Mouse (Mus musculus): ENCODE measurements around the gene Kiss1r.
"Not testable (repeated sequence)": the region's sequence is repeated elsewhere in the genome, so short reads cannot be mapped to it uniquely, and the experiment has no call there.

The Kiss1r gene

GRCm38 (mm10) chr10:79916808-79917531 is at the start of gene Kiss1r:
Kiss1r (plus strand) TSS chr10:79916971.
- DNase-seq (ENCODE audit: extremely low read depth, low read depth, low spot score), result no peak

DNA sequence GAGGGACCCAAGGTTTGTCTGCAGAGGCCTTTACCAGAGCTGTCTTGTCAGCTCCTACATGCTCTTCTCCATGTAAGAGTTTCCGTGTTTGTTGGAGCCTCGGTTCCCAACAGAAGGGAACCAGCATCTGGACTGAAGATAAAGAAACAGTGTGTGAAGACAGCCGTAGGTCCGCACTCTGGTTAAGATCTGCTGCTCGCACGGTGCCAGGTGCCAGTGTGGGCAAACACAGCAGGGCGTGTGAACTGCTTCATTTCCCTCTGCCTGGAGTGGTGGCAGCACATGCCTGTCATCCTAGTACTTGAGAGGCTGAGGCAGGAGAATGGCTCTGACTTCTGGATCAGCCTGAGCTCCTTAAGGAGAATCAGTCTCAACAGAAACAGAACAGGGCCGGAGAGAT is 44.9 kb upstream of the Kiss1r start:
- DNase-seq (ENCODE audit: extremely low read depth, low read depth, low spot score), result no peak

DNA sequence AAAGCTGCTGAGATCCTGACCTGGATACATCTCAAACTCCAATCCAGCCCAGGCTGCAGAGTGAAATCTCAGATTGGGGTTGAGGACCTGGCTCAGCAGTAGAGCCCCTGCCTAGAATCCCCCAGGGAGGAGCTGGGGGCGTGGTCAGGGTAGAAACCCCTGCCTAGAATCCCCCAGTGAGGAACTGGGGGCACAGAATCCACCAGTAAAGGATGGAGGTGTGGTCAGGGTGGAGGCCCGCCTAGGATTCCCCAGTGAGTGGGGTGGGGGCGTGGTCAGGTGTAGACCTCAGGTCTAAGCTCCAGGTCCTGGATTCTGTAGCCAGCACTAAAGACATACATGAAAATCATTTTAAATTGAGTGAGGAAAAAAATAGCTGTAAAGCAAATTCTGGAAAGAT is 43.9 kb upstream of the Kiss1r start:
- DNase-seq (ENCODE audit: extremely low read depth, low read depth, low spot score), result no peak

DNA sequence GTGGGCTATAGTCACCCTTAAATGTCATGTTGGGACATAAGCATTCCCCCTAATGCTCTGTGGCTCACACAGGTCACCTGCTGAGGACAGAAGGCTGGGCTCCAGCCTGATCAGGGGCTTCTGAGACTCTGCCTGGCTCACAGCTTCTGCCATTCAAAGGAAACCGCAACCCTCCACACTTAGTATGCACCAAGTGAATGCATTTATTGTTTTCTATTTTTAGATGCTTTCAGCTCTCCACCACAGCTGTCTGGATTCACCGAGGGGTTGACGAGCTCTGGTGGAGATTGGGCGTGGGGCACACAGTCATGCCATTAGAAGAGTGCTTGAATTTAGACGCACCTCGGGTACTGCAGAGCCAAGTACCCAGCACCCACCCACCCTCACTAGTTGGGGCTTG is 43.5 kb upstream of the Kiss1r start:
- no peak for DNase-seq (ENCODE audit: extremely low read depth, low read depth, low spot score)

GRCm38 (mm10) chr10:79873715-79874289 is 43.0 kb upstream of the Kiss1r start:
- DNase-seq (ENCODE audit: extremely low read depth, low read depth, low spot score), result no peak

DNA sequence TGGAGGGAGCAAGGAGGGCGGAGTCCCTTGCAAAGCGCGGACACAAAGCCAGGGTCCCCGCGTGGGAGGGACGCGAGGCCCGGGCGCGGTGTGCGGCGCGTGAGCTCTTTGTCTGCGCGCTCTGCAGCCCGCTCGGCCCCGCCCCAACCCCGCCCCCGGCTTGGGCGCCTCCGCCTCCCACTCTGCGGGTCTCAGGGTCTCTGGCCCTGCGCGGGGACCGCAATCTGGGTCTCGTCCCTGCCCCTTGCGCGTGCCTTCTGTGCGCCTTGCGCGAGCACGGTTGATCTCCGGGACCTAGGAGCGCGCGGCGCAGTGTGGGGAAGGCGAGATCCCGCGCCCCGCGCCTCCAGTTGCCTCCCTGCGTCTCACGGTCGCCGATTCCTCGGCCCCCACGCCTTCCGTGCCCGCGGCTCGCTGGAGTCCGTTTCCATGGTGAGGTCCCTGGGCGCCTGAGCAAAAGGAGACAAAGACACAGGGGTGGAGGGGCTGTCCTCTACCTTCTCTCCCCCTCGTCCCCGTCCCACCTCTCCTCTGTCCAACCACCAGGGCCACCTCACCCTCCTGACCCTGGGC is 42.4 kb upstream of the Kiss1r start, which contains the start of the genes Prtn3 and Plppr3:
Gene Prtn3 (plus strand): TSS at position 187 of the 573 bp plus-strand sequence.
Gene Plppr3 (minus strand): TSS at position 345 of the 573 bp plus-strand sequence.
- no peak for DNase-seq (ENCODE audit: extremely low read depth, low read depth, low spot score)

- no peak for DNase-seq (ENCODE audit: extremely low read depth, low read depth, low spot score)
Observed at GRCm38 (mm10) chr10:79877174-79877573, 39.6 kb upstream of the Kiss1r start.

GRCm38 (mm10) chr10:79877757-79878156 is 39.0 kb upstream of the Kiss1r start:
- DNase-seq (ENCODE audit: extremely low read depth, low read depth, low spot score), result no peak

DNA sequence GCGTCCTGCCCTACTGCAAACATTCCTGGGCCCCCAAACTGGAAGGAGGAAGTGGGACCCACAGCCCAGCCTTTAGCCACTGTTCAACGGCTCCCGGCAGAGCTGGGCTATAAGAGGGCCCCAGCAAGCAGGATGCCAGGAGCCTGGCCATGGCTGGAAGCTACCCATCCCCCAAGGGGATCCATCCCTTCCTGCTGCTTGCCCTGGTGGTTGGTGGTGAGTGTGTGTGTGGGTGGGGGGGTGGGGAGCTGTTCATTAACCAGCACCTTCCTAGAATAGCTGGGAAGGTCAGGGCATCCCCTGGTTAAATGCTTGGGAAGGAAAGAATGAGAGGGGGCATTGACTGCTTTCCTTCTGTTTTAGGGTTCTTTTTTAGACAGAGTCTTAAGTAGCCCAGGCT is 37.2 kb upstream of the Kiss1r start:
- no peak for DNase-seq (ENCODE audit: extremely low read depth, low read depth, low spot score)

- no peak for DNase-seq (ENCODE audit: extremely low read depth, low read depth, low spot score)
Observed at GRCm38 (mm10) chr10:79880721-79881120, 36.0 kb upstream of the Kiss1r start.

DNA sequence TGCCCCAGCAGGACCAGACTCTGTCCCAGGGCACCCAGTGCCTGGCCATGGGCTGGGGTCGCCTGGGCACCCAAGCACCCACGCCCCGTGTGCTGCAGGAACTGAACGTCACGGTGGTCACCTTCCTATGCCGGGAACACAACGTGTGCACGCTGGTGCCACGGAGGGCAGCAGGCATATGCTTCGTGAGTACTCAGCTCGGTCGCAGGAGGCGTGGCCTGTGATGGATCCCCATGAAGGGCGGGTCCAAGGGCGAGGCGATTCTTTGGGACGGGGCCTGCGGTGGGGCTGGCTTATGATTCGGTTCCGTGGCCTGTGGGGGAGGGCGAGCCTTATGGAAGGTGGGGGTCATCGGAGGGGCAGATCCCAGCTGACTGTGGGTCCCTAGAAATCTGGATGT is 34.8 kb upstream of the Kiss1r start:
- DNase-seq (ENCODE audit: extremely low read depth, low read depth, low spot score), result no peak

GRCm38 (mm10) chr10:79883297-79884084 is 33.3 kb upstream of the Kiss1r start:
- DNase-seq (ENCODE audit: extremely low read depth, low read depth, low spot score), result no peak

DNA sequence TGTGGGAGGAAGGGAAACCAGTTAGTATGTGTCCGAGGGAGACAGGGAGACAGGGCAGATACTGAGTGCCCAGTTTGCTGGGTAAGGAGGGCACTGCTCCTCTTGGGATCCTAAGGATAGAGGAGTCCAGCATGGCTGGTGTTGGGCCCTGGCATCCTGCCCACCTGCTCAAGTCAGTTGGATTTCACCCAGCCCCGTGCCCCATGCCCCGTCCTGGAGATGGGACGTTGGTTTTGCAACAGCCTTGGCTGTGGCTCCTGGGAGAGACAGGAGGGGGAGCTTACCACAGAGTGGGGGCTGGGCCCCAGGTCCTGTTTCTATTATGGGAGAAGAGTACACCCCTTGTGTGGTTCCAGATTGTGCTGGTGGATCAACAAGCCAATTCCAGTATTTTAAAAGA is 32.3 kb upstream of the Kiss1r start:
- DNase-seq (ENCODE audit: extremely low read depth, low read depth, low spot score), result peak; percentile 7

DNA sequence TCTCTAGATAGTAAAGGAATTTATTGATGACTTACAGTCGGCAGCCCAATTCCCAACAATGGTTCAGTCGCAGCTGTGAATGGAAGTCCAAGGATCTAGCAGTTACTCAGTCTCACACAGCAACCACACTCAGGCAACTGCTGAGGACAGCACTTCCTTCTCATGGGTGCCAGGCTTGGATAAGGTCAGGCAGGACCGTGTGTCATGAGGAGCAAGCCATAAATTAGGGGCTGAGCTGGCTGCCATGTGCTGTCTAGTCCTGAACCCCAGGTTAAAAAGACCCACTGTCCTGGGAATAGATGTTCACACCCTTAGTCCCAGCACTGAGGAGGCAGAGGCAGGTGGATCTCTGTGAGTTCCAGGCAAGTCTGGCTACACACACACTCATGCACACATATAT is 31.8 kb upstream of the Kiss1r start:
- not testable (repeated sequence) for DNase-seq (ENCODE audit: extremely low read depth, low read depth, low spot score)

- DNase-seq (ENCODE audit: extremely low read depth, low read depth, low spot score), result no peak
Observed at GRCm38 (mm10) chr10:79886054-79886453, 30.7 kb upstream of the Kiss1r start, which contains the start of gene Elane. Elane (plus strand) TSS chr10:79886247.

GRCm38 (mm10) chr10:79886611-79887010 is 30.2 kb upstream of the Kiss1r start:
- no peak for DNase-seq (ENCODE audit: extremely low read depth, low read depth, low spot score)

DNA sequence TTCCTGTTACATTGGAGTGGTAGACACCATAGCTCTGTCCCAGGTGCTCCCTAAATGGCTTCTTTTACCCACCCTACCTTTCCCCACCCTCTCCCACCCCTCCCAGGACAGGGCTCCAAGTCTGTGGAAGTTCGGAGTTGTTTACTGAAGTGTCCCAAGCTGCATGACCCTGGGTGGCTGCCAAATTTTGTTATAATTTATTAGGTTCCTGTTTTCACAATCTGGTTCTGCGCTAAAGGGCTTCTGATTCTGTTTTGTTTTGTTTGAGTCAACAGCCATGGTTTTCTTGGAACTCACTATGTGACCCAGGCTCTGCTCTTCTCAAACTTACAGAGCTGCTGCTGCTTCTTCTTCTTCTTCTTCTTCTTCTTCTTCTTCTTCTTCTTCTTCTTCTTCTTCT is 27.4 kb upstream of the Kiss1r start:
- no peak for DNase-seq (ENCODE audit: extremely low read depth, low read depth, low spot score)

DNA sequence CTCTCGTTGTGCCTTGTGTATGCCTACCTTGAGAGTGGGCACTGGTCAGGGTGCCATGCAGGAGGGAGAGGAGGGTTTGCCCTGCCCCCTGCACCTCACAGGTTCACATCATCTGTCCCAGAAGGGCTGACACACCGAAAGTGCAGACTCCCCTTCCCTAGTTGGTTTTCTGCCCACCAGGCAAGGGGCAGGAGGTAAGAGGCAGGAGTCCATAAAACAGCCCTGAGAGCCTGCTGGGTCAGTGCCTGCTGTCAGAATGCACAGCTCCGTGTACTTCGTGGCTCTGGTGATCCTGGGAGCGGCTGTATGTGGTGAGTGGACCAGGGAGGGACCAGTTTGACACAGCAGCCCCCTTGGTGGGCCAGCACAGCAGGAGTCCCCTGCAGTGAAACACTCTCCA is 26.1 kb upstream of the Kiss1r start, which contains the start of gene Cfd:
Gene Cfd (plus strand): TSS at position 184 of the 400 bp plus-strand sequence.
- DNase-seq (ENCODE audit: extremely low read depth, low read depth, low spot score), result no peak

GRCm38 (mm10) chr10:79892451-79893118 is 24.2 kb upstream of the Kiss1r start:
- DNase-seq (ENCODE audit: extremely low read depth, low read depth, low spot score), result not testable (repeated sequence)

- DNase-seq (ENCODE audit: extremely low read depth, low read depth, low spot score), result no peak
Observed at GRCm38 (mm10) chr10:79896306-79896705, 20.5 kb upstream of the Kiss1r start.

- DNase-seq (ENCODE audit: extremely low read depth, low read depth, low spot score), result no peak
Observed at GRCm38 (mm10) chr10:79896814-79897213, 20.0 kb upstream of the Kiss1r start.
